Mouse (Mus musculus): Measurements from ENCODE around the gene Oxsr1. TPM values are rescaled to one million over a fixed set of nuclear protein-coding genes. Genes with fewer than 3 reads are reported as not detected.

Gene Oxsr1
- polyA plus RNA-seq, 1 experiment from 2014 or later = 22.2 TPM

DNA sequence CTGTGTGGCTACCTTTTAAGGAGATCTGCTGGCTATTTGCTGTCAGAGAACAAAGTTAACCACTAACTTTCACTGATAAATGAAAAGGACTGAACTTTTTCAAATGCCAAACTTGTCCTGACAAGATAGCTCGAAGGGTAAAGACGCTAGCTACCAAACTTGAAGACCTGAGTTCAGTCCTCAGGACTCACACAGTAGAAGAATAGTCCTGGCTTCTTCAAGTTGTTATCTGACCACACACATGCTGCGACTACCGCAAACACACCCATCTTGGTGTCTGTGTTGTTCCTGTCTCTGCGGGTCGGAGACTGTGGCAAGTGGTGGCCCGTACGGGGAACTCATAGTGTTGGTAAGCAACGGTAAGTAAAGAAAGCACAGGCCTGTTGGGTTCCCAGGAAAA is 118.6 kb downstream of the Oxsr1 start:
- Histone ChIP-seq H3K79me2 (ENCODE audit: inconsistent target) (no peaks in the 10 kb centered on the region), H3K36me3 (ENCODE audit: inconsistent target) (no peaks in the 10 kb centered on the region), H3K4me3 (ENCODE audit: inconsistent target) (no peak overlapping the region), H3K27ac (no peak overlapping the region)
- WGBS (ENCODE audit: missing documents) = 96% methylated on average over 9 of the region's 9 CpGs

GRCm38 (mm10) chr9:119201653-119202052 is 120.6 kb downstream of the Oxsr1 start:
- 91% methylated on average over 5 of the region's 5 CpGs for WGBS (ENCODE audit: missing documents)

DNA sequence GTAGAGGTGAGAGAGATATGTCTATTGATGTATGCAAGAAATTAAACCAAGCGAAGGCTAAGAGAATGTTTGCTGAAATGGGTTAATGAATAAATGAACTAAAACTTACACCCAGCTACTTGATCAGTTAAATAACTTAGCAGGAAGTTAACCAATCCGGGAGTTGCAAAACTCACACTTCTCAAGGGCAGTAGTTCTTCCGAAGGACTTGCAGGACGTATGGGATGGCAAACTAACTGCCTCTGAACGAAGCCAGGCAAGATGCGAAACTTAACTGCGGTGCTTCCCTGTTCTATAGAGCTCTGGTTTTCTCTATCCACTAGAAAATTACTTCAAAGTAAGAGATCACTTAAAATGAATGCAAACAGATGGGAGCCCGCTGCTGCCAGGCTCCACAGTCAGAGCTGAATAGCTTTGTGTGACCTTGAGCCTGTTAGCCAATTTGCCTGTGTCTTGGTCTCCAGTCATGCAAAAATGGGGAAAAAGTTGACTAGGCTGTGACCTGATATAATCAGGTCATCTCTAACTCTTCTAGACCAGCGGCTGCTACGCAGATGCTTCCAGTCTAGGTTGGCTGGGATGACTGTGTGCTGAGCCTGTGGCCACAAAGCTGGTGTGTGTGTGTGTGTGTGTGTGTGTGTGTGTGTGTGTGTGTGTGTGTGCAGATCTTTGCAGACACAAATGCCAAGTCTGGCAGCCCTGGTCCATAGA is 122.9 kb downstream of the Oxsr1 start:
- 73% methylated on average over 10 of the region's 10 CpGs for WGBS (ENCODE audit: missing documents)

More at GRCm38 (mm10) chr9:119201653-119202052, 120.6 kb downstream of the Oxsr1 start:
- Histone ChIP-seq H3K36me3 (ENCODE audit: inconsistent target) (no peaks in the 10 kb centered on the region), H3K79me2 (ENCODE audit: inconsistent target) (no peaks in the 10 kb centered on the region), H3K4me3 (ENCODE audit: inconsistent target) (no peak overlapping the region), H3K27ac (no peak overlapping the region)

DNA sequence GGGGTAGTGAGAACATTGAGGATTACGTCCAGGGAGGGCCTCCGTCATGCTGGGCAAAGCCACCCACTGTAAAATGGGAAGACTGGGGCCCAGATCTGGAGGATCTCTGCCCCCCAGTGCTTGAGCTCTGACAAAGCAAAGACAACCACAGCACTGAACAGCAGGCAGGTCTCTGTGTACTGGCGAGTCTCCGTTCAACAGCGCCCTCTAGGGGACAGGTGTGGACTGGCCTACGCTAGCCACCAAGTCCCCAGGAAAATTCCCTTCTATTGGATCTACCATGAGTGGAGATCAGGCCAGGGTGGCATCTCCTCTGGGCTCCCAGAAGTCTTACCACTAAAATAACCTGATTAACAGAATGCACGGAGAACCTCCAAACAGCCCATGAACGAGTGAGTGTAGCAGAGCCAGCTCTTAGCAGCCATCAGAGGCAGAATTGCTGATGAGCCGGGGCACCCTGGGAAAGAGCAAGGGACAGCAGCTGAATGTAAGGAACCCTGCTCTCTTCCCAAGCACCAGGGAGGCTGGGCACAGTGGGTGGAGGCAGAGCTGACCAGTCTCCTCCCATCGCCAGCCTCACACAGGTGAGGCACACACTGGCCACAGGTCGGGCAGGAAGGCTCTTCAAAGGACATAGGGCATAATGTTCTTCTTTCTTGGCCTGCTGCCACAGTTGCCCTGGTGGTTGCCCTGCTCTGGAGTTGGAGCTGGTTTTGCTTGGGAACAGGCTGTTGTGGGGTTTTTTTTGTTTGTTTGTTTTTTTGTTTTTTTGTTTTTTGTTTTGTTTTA is 129.8 kb downstream of the Oxsr1 start:
- Histone ChIP-seq H3K36me3 (ENCODE audit: inconsistent target) (no peaks in the 10 kb centered on the region), H3K27ac (no peak overlapping the region), H3K4me3 (ENCODE audit: inconsistent target) (no peak overlapping the region), H3K79me2 (ENCODE audit: inconsistent target) (no peaks in the 10 kb centered on the region)
- WGBS (ENCODE audit: missing documents) = 48% methylated on average over 11 of the region's 11 CpGs

More for the DNA sequence above, 122.9 kb downstream of the Oxsr1 start:
- no peaks in the 10 kb centered on the region for H3K79me2 ChIP-seq (ENCODE audit: inconsistent target)
- H3K4me3 ChIP-seq (ENCODE audit: inconsistent target) = no peak overlapping the region
- no peaks in the 10 kb centered on the region for H3K36me3 ChIP-seq (ENCODE audit: inconsistent target)
- H3K27ac ChIP-seq = no peak overlapping the region

Other genes starting within 250 kb of the Oxsr1 start
- gene Plcd1, start 228.9 kb downstream of the Oxsr1 start, polyA plus RNA-seq (2018) = 0.42 to 0.81 TPM (median 0.52 TPM) in 3 replicates
- 0.06 to 0.12 TPM (median 0.10 TPM) in 3 replicates for gene Dlec1, start 219.9 kb downstream of the Oxsr1 start, polyA plus RNA-seq (2018)
- not detected in 3 replicates for gene Acaa1b, start 165.3 kb downstream of the Oxsr1 start, polyA plus RNA-seq (2018)
- gene Gm47289, start 163.3 kb downstream of the Oxsr1 start, polyA plus RNA-seq (2018) = not detected in 3 replicates
- not detected in 3 replicates for gene Slc22a13, start 113.3 kb downstream of the Oxsr1 start, polyA plus RNA-seq (2018)
- 27.8 to 102 TPM (median 60.2 TPM) in 3 replicates for gene Acaa1a, start 17.2 kb upstream of the Oxsr1 start, polyA plus RNA-seq (2018)
- 43.1 to 84.4 TPM (median 77.6 TPM) in 3 replicates for gene Myd88, start 19.0 kb upstream of the Oxsr1 start, polyA plus RNA-seq (2018)
- 3.0 to 5.5 TPM (median 3.1 TPM) in 3 replicates for gene Xylb, start 35.0 kb upstream of the Oxsr1 start, polyA plus RNA-seq (2018)
- gene Slc22a14, start 43.1 kb upstream of the Oxsr1 start, polyA plus RNA-seq (2018) = not detected in 3 replicates
- gene Acvr2b, start 79.7 kb upstream of the Oxsr1 start, polyA plus RNA-seq (2018) = 0.65 to 1.7 TPM (median 0.74 TPM) in 3 replicates
- 2.6 to 6.0 TPM (median 4.0 TPM) in 3 replicates for gene Exog, start 122.5 kb upstream of the Oxsr1 start, polyA plus RNA-seq (2018)

All from macrophage (primary cell).